8 mouse cellular contexts compared by ENCODE assay signal in genomic region chr19:56400200-56400599, GRCm38 (mm10). TPM values are rescaled to one million over a fixed set of nuclear protein-coding genes. Genes with fewer than 3 reads are reported as not detected.
DNase-seq lines count a peak whose midpoint lies in the region; ATAC-seq and TF ChIP-seq lines count a peak whose summit lies in the region.

No protein-coding gene starts in this region.

- no peaks in the 10 kb centered on the region for H3K9me3 ChIP-seq in kidney, embryonic 14.5 days (ENCODE audit: control insufficient read depth, low read length)
- no peaks in the 10 kb centered on the region for H3K9me3 ChIP-seq in heart, postnatal 0 days (replicated peaks; ENCODE audit: control insufficient read depth, low read length)
- H3K9me3 ChIP-seq in liver, embryonic 15.5 days (replicated peaks) = no peaks in the 10 kb centered on the region

- no peak overlapping the region for H3K27ac ChIP-seq in kidney, embryonic 14.5 days (ENCODE audit: low read depth, low read length)
- H3K27ac ChIP-seq in heart, postnatal 0 days (ENCODE audit: low read depth) = peak overlapping the region; percentile 6; the same call in 1 of the 2 replicates
- H3K27ac ChIP-seq in liver, embryonic 15.5 days (replicated peaks) = no peak overlapping the region
- H3K27ac ChIP-seq in cerebellum, adult 2 months (ENCODE audit: insufficient read depth, low read length) = no peak overlapping the region

- DNase-seq in kidney, adult 18-20 months = peak; percentile 86
- DNase-seq in adrenal gland, postnatal 4 days (ENCODE audit: low spot score in 2 of 2) = peak; percentile 45 to 59
- no peak for DNase-seq in heart, postnatal 0 days (ENCODE audit: low spot score)
- DNase-seq in retina, postnatal 1 day = peak; percentile 48
- DNase-seq in urinary bladder, postnatal 36 days (ENCODE audit: low spot score in 2 of 2) = peak; percentile 76 to 86
- no peak for DNase-seq in cerebellum, adult 2 months

- no peak for TF ChIP-seq EP300 in heart, postnatal 0 days (IDR thresholded peaks at IDR 0.05; ENCODE audit: low read depth)

- TF ChIP-seq POLR2A in cerebellum, adult 2 months (IDR thresholded peaks at IDR 0.05; ENCODE audit: borderline replicate concordance, insufficient read depth, low read length) = no peak

- no peak overlapping the region for H3K4me2 ChIP-seq in kidney, embryonic 14.5 days (replicated peaks; ENCODE audit: low read depth, low read length)
- H3K4me2 ChIP-seq in heart, postnatal 0 days (ENCODE audit: low read depth, low read length) = no peak overlapping the region
- H3K4me2 ChIP-seq in liver, embryonic 15.5 days = peak overlapping the region; percentile 31

- no peak overlapping the region for H3K9ac ChIP-seq in kidney, embryonic 14.5 days (ENCODE audit: low read depth, low read length)
- no peak overlapping the region for H3K9ac ChIP-seq in heart, postnatal 0 days (replicated peaks; ENCODE audit: low read depth, low read length)
- H3K9ac ChIP-seq in liver, embryonic 15.5 days = no peak overlapping the region

- H3K4me3 ChIP-seq in kidney, embryonic 14.5 days (ENCODE audit: low read length) = no peak overlapping the region
- no peak overlapping the region for H3K4me3 ChIP-seq in heart, postnatal 0 days (ENCODE audit: low read depth, low read length)
- peak overlapping the region; percentile 10; the same call in 1 of the 2 replicates for H3K4me3 ChIP-seq in liver, embryonic 15.5 days (replicated peaks)
- no peak overlapping the region for H3K4me3 ChIP-seq in cerebellum, adult 2 months (replicated peaks; ENCODE audit: insufficient read depth, low read depth, low read length)

- peaks cover 5% of the 10 kb centered on the region for H3K36me3 ChIP-seq in kidney, embryonic 14.5 days (ENCODE audit: control insufficient read depth, insufficient read depth, low read length)
- H3K36me3 ChIP-seq in heart, postnatal 0 days (replicated peaks; ENCODE audit: control insufficient read depth, insufficient read depth, low read length) = peaks cover 13% of the 10 kb centered on the region
- peaks cover 13% of the 10 kb centered on the region for H3K36me3 ChIP-seq in liver, embryonic 15.5 days (replicated peaks)

- no peak; the same call in 1 of the 2 replicates for ATAC-seq in kidney, embryonic 14.5 days (ENCODE audit: low FRiP score, low TSS enrichment)
- ATAC-seq in heart, postnatal 0 days (ENCODE audit: insufficient read depth, low read depth) = no peak
- peak; percentile 49; the same call in 1 of the 2 replicates for ATAC-seq in liver, embryonic 15.5 days (ENCODE audit: insufficient read depth)

- 53% methylated on average over 14 of the region's 14 CpGs for WGBS in kidney, embryonic 14.5 days
- WGBS in heart, postnatal 0 days = 47% methylated on average over 14 of the region's 14 CpGs
- WGBS in liver, embryonic 15.5 days (ENCODE audit: insufficient replicate concordance) = 36% methylated on average over 14 of the region's 14 CpGs
- WGBS in cerebellum, adult 2 months = 52% methylated on average over 14 of the region's 14 CpGs

- no peak for TF ChIP-seq CTCF in heart, postnatal 0 days (IDR thresholded peaks at IDR 0.05; ENCODE audit: low read depth)
- no peak for TF ChIP-seq CTCF in cerebellum, adult 2 months (IDR thresholded peaks at IDR 0.05; ENCODE audit: borderline replicate concordance, insufficient read depth, low read depth, low read length)

- peaks cover 14% of the 10 kb centered on the region for H3K4me1 ChIP-seq in kidney, embryonic 14.5 days (ENCODE audit: control insufficient read depth, insufficient read depth, low read length)
- H3K4me1 ChIP-seq in heart, postnatal 0 days (ENCODE audit: control insufficient read depth, insufficient read depth) = peaks cover 15% of the 10 kb centered on the region; the same call in 1 of the 2 replicates
- peaks cover 54% of the 10 kb centered on the region for H3K4me1 ChIP-seq in liver, embryonic 15.5 days (replicated peaks)
- no peaks in the 10 kb centered on the region for H3K4me1 ChIP-seq in cerebellum, adult 2 months (ENCODE audit: control insufficient read depth, insufficient read depth, low read length)

- peaks cover 5% of the 10 kb centered on the region; the same call in 1 of the 2 replicates for H3K27me3 ChIP-seq in kidney, embryonic 14.5 days (ENCODE audit: control insufficient read depth, insufficient read depth, low read length)
- H3K27me3 ChIP-seq in heart, postnatal 0 days (ENCODE audit: control insufficient read depth, insufficient read depth, low read length) = no peaks in the 10 kb centered on the region
- no peaks in the 10 kb centered on the region for H3K27me3 ChIP-seq in liver, embryonic 15.5 days
- H3K27me3 ChIP-seq in cerebellum, adult 2 months (ENCODE audit: control insufficient read depth, insufficient read depth, low read length) = no peaks in the 10 kb centered on the region

RNA-seq across cellular contexts. Expression of gene Casp7, which starts 3.3 kb away (rescaled TPM):
- polyA plus RNA-seq in kidney, embryonic 14.5 days (2014; fragmentation: Nextera tagmentation; extraction: Ambion mirVana) = 24.3 and 28.3 TPM in 2 replicates
- total RNA-seq in adrenal gland, postnatal 4 days (2021) = 10 to 100 TPM; 22.9 to 25.0 TPM
- 33.1 and 33.2 TPM in 2 replicates for total RNA-seq in heart, postnatal 0 days (2014; rRNA removed; ENCODE audit: low replicate concordance)
- polyA plus RNA-seq in heart, postnatal 0 days (2015; fragmentation: Nextera tagmentation; extraction: Ambion mirVana) = 22.5 and 27.0 TPM in 2 replicates
- 12.7 and 13.0 TPM in 2 replicates for polyA plus RNA-seq in liver, embryonic 15.5 days (2015; fragmentation: Nextera tagmentation; extraction: Ambion mirVana)
- 2.9 and 3.1 TPM in 2 replicates for polyA plus RNA-seq in cerebellum, adult 2 months (2012; rRNA removed)

RNA-seq across cellular contexts. Expression of gene Nrap, which starts 10.4 kb away (rescaled TPM):
- polyA plus RNA-seq in kidney, embryonic 14.5 days (2014; fragmentation: Nextera tagmentation; extraction: Ambion mirVana) = 0.19 TPM in 1 of 2 replicates, not detected in the other
- total RNA-seq in adrenal gland, postnatal 4 days (2021) = 10 to 100 TPM in 1 of 2 experiments, 1 to 10 TPM in 1; 3.7 to 12.2 TPM
- 163 and 207 TPM in 2 replicates for total RNA-seq in heart, postnatal 0 days (2014; rRNA removed; ENCODE audit: low replicate concordance)
- 52.9 and 60.1 TPM in 2 replicates for polyA plus RNA-seq in heart, postnatal 0 days (2015; fragmentation: Nextera tagmentation; extraction: Ambion mirVana)
- polyA plus RNA-seq in liver, embryonic 15.5 days (2015; fragmentation: Nextera tagmentation; extraction: Ambion mirVana) = 0.28 and 0.47 TPM in 2 replicates
- 0.59 and 0.74 TPM in 2 replicates for polyA plus RNA-seq in cerebellum, adult 2 months (2012; rRNA removed)

Comparison
In these comparisons a context has a peak if more than half of its experiments do, and no peak if none do; other contexts are left out.
1. DNase-seq: peak in kidney, adult 18-20 months (single experiment), adrenal gland, postnatal 4 days (2 of 2), retina, postnatal 1 day (single experiment) and urinary bladder, postnatal 36 days (2 of 2); none in heart, postnatal 0 days (single experiment) and cerebellum, adult 2 months (0 of 2).
2. RNA of gene Nrap, which starts 10.4 kb away (polyA plus RNA-seq): 52.9 to 60.1 TPM in heart, postnatal 0 days; 0.59 to 0.74 TPM in cerebellum, adult 2 months, 0.28 to 0.47 TPM in liver, embryonic 15.5 days and 0.19 TPM in kidney, embryonic 14.5 days; every median in the first group is over 10 times any median in the second.